Mouse (Mus musculus) forebrain, embryonic 13.5 days (tissue): Measurements from ENCODE around the gene Il17f. TPM values are rescaled to one million over a fixed set of nuclear protein-coding genes. Genes with fewer than 3 reads are reported as not detected.
"Not testable (repeated sequence)": the region's sequence is repeated elsewhere in the genome, so short reads cannot be mapped to it uniquely, and the experiment has no call there.

Experiments
- ATAC-seq: fragments of 200-750 bp; cut with Nextera tagmentation; 2 replicates; pipeline ENCODE4 v1.8.0; 2017
- H3K27ac ChIP-seq: fragments of 300-500 bp; sonication (generic); 2 replicates; pipeline ENCODE4 v1.5.1; 2015; ENCODE audit warnings: inconsistent platforms, mild to moderate bottlenecking, moderate library complexity
- H3K27me3 ChIP-seq: fragments of 300-500 bp; sonication (generic); 2 replicates; pipeline ENCODE4 v1.6.1; 2015; ENCODE audit warnings: mild to moderate bottlenecking, inconsistent platforms
- H3K36me3 ChIP-seq: fragments of 300-500 bp; sonication (generic); 2 replicates; pipeline ENCODE4 v1.6.1; 2015; ENCODE audit warnings: mild to moderate bottlenecking, inconsistent platforms; ENCODE audit not compliant: poor library complexity, severe bottlenecking
- H3K4me1 ChIP-seq: fragments of 300-500 bp; sonication (generic); 2 replicates; pipeline ENCODE4 v1.6.1; 2015; ENCODE audit warnings: inconsistent platforms
- H3K4me2 ChIP-seq: fragments of 300-500 bp; sonication (generic); 2 replicates; pipeline ENCODE4 v1.6.1; 2015; ENCODE audit warnings: inconsistent platforms, mild to moderate bottlenecking, moderate library complexity
- H3K4me3 ChIP-seq: fragments of 300-500 bp; sonication (generic); 2 replicates; pipeline ENCODE4 v1.5.1; 2015; ENCODE audit warnings: mild to moderate bottlenecking, inconsistent platforms
- H3K9ac ChIP-seq: fragments of 300-500 bp; sonication (generic); 2 replicates; pipeline ENCODE4 v1.6.1; 2015; ENCODE audit warnings: mild to moderate bottlenecking, inconsistent platforms
- H3K9me3 ChIP-seq: fragments of 300-500 bp; sonication (generic); replicated peaks from 2 replicates; pipeline ENCODE4 v1.6.1; 2016; ENCODE audit warnings: inconsistent platforms
- WGBS: fragments of 180-500 bp; shearing (Covaris S2); methylation state at CpG from one replicate; pipeline ENCODE4 v1.1.7; 2015; 5-methylcytosine and 5-hydroxymethylcytosine counted together
- polyA plus RNA-seq: library from polyadenylated mRNA; unstranded; fragments of >200 nt; fragmentation: Nextera tagmentation; extraction: Ambion mirVana; gene quantifications from 2 replicates; pipeline ENCODE4 v1.2.1, GENCODE M21; 2015

Il17f gene
- polyA plus RNA-seq, 1 experiment from 2014 or later, result 0.32 TPM

GRCm38 (mm10) chr1:20774026-20774730, 16.2 kb downstream of the Il17f start:
- peaks cover 16% of the 10 kb centered on the region; the same call in 1 of the 2 replicates for H3K9me3 ChIP-seq
- H3K27me3 ChIP-seq, H3K4me2 ChIP-seq, H3K27ac ChIP-seq, H3K4me1 ChIP-seq, H3K9ac ChIP-seq, H3K36me3 ChIP-seq, ATAC-seq, H3K4me3 ChIP-seq: not testable (repeated sequence)
- 84% methylated on average over 4 of the region's 4 CpGs for WGBS

GRCm38 (mm10) chr1:20766526-20766925, 23.9 kb downstream of the Il17f start:
- H3K4me2 ChIP-seq, result no peak overlapping the region
- WGBS, result 87% methylated on average over 6 of the region's 6 CpGs
- no peak overlapping the region for H3K9ac ChIP-seq
- H3K4me1 ChIP-seq, result 0 out of 2 replicates have a peak, but pooled peaks cover 3% of the 10 kb centered on the region
- H3K27me3 ChIP-seq, result no peaks in the 10 kb centered on the region
- H3K9me3 ChIP-seq, result no peaks in the 10 kb centered on the region
- no peak overlapping the region for H3K4me3 ChIP-seq
- H3K36me3 ChIP-seq, result no peaks in the 10 kb centered on the region
- no peak for ATAC-seq
- H3K27ac ChIP-seq, result no peak overlapping the region

DNA sequence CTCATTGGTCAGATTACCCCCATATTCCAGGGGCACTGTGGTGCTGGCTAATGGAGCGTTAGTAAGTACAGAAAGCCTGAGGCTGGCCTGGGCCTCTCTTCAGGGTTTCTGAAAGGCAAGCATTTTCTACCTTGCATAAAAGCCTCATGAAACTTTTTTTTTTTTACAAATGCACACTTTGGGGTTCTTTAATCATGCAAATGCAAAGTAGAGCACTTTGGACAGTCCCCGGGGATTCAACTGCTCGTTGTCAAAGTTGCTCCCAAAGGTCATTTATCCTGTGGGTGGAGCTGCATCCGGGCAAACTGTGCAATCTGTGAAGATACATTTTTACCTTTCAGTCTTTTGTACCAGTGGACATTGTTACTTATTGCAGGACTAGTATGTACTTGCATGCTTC, 29.0 kb downstream of the Il17f start:
- WGBS, result 28% methylated on average over 4 of the region's 4 CpGs

GRCm38 (mm10) chr1:20760331-20760730, 30.1 kb downstream of the Il17f start:
- peaks cover 7% of the 10 kb centered on the region; the same call in 1 of the 2 replicates for H3K4me1 ChIP-seq
- ATAC-seq, result no peak
- H3K4me3 ChIP-seq, result no peak overlapping the region
- 88% methylated on average over 5 of the region's 5 CpGs for WGBS
- no peak overlapping the region for H3K9ac ChIP-seq
- H3K27me3 ChIP-seq, result no peaks in the 10 kb centered on the region
- H3K36me3 ChIP-seq, result no peaks in the 10 kb centered on the region
- H3K9me3 ChIP-seq, result no peaks in the 10 kb centered on the region
- H3K27ac ChIP-seq, result no peak overlapping the region
- H3K4me2 ChIP-seq, result no peak overlapping the region

More for the DNA sequence above, 29.0 kb downstream of the Il17f start:
- Histone ChIP-seq H3K27me3 (no peaks in the 10 kb centered on the region), H3K4me2 (no peak overlapping the region), H3K9ac (no peak overlapping the region), H3K36me3 (no peaks in the 10 kb centered on the region), H3K4me1 (peaks cover 7% of the 10 kb centered on the region; the same call in 1 of the 2 replicates), H3K4me3 (no peak overlapping the region), H3K9me3 (no peaks in the 10 kb centered on the region), H3K27ac (no peak overlapping the region)
- no peak for ATAC-seq

GRCm38 (mm10) chr1:20759799-20760198, 30.6 kb downstream of the Il17f start:
- Histone ChIP-seq H3K9me3 (no peaks in the 10 kb centered on the region), H3K27me3 (no peaks in the 10 kb centered on the region), H3K27ac (no peak overlapping the region), H3K36me3 (no peaks in the 10 kb centered on the region), H3K4me3 (no peak overlapping the region), H3K9ac (no peak overlapping the region), H3K4me1 (peaks cover 7% of the 10 kb centered on the region; the same call in 1 of the 2 replicates), H3K4me2 (no peak overlapping the region)
- 88% methylated on average over 10 of the region's 10 CpGs for WGBS
- no peak for ATAC-seq

DNA sequence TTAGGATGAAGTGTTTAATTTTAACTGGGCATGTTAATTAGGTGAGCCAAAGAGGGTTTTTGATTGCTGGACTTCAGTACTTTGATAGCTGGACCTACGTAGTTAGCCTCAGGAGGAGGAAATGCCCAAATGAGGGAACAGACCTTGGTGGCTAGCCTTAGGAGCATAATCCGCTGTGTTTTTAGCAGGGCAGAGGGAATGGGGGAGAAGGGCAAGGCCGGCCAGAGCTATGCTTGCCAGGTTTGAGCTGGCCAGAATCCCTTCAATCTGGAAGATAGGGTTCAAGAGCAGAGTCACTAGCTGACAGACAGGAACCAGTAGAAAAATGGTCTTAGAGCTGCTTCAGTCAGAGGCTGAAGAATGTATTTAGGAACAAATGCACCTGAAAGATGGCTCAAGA, 32.8 kb downstream of the Il17f start:
- no peak overlapping the region for H3K4me2 ChIP-seq
- ATAC-seq, result no peak
- no peaks in the 10 kb centered on the region for H3K36me3 ChIP-seq
- H3K27me3 ChIP-seq, result no peaks in the 10 kb centered on the region
- no peak overlapping the region for H3K9ac ChIP-seq
- no peak overlapping the region for H3K27ac ChIP-seq
- 85% methylated on average over 3 of the region's 3 CpGs for WGBS
- peaks cover 7% of the 10 kb centered on the region; the same call in 1 of the 2 replicates for H3K4me1 ChIP-seq
- no peaks in the 10 kb centered on the region for H3K9me3 ChIP-seq
- no peak overlapping the region for H3K4me3 ChIP-seq

GRCm38 (mm10) chr1:20754439-20754838, 36.0 kb downstream of the Il17f start:
- no peaks in the 10 kb centered on the region for H3K27me3 ChIP-seq
- H3K4me1 ChIP-seq, result no peaks in the 10 kb centered on the region
- 92% methylated on average over 10 of the region's 10 CpGs for WGBS
- no peaks in the 10 kb centered on the region for H3K36me3 ChIP-seq
- no peak overlapping the region for H3K27ac ChIP-seq
- peaks cover 4% of the 10 kb centered on the region; the same call in 1 of the 2 replicates for H3K9me3 ChIP-seq
- ATAC-seq, result no peak
- H3K4me3 ChIP-seq, result no peak overlapping the region
- no peak overlapping the region for H3K9ac ChIP-seq
- no peak overlapping the region for H3K4me2 ChIP-seq

- Histone ChIP-seq H3K4me1 (no peaks in the 10 kb centered on the region), H3K4me3 (no peak overlapping the region), H3K27ac (no peak overlapping the region), H3K9me3 (no peaks in the 10 kb centered on the region), H3K9ac (no peak overlapping the region), H3K36me3 (no peaks in the 10 kb centered on the region), H3K4me2 (no peak overlapping the region), H3K27me3 (no peaks in the 10 kb centered on the region)
- no peak for ATAC-seq
- 83% methylated on average over 3 of the region's 3 CpGs for WGBS
Measured at GRCm38 (mm10) chr1:20740496-20740998, 49.9 kb downstream of the Il17f start.

GRCm38 (mm10) chr1:20738483-20738882, 51.9 kb downstream of the Il17f start:
- H3K9ac ChIP-seq, result no peak overlapping the region
- H3K27ac ChIP-seq, result no peak overlapping the region
- no peaks in the 10 kb centered on the region for H3K36me3 ChIP-seq
- no peak overlapping the region for H3K4me3 ChIP-seq
- ATAC-seq, result no peak
- no peaks in the 10 kb centered on the region for H3K4me1 ChIP-seq
- H3K4me2 ChIP-seq, result no peak overlapping the region
- no peaks in the 10 kb centered on the region for H3K27me3 ChIP-seq
- no peaks in the 10 kb centered on the region for H3K9me3 ChIP-seq
- 81% methylated on average over 2 of the region's 2 CpGs for WGBS

- ATAC-seq, result no peak
- 78% methylated on average over 4 of the region's 4 CpGs for WGBS
Measured at GRCm38 (mm10) chr1:20736572-20736971, 53.8 kb downstream of the Il17f start.

GRCm38 (mm10) chr1:20730903-20731302, 59.5 kb downstream of the Il17f start, which contains the start of gene Il17a:
Gene Il17a, plus strand, starts transcription at chr1:20730905.
- Histone ChIP-seq H3K36me3 (no peaks in the 10 kb centered on the region), H3K4me1 (no peaks in the 10 kb centered on the region), H3K27me3 (no peaks in the 10 kb centered on the region), H3K9ac (no peak within 1 kb of the TSS), H3K9me3 (no peaks in the 10 kb centered on the region), H3K4me2 (no peak within 1 kb of the TSS), H3K4me3 (no peak within 1 kb of the TSS), H3K27ac (no peak within 1 kb of the TSS)
- WGBS, result 91% methylated on average over 10 of the region's 10 CpGs
- no peak for ATAC-seq

More at GRCm38 (mm10) chr1:20736572-20736971, 53.8 kb downstream of the Il17f start:
- H3K9ac ChIP-seq, result no peak overlapping the region
- H3K4me1 ChIP-seq, result no peaks in the 10 kb centered on the region
- H3K27ac ChIP-seq, result no peak overlapping the region
- H3K36me3 ChIP-seq, result no peaks in the 10 kb centered on the region
- H3K27me3 ChIP-seq, result no peaks in the 10 kb centered on the region
- no peaks in the 10 kb centered on the region for H3K9me3 ChIP-seq
- no peak overlapping the region for H3K4me3 ChIP-seq
- H3K4me2 ChIP-seq, result no peak overlapping the region
